Mouse (Mus musculus) layer of hippocampus, adult 8-10 months (tissue): ENCODE data around the gene Vmn2r6. TPM values are rescaled to one million over a fixed set of nuclear protein-coding genes. Genes with fewer than 3 reads are reported as not detected.
"Not testable (repeated sequence)": the region's sequence is repeated elsewhere in the genome, so short reads cannot be mapped to it uniquely, and the experiment has no call there.

Experiments used
- DNase-seq, 2 experiments: peaks; one replicate each; pipeline ENCODE4 v3.0.0; 2022; ENCODE audit warnings: low spot score in 2 of 2
- total RNA-seq, 4 experiments: library from RNA; stranded (reverse); gene quantifications; 2 replicates each; pipeline ENCODE4 v1.2.4; 2022

Gene Vmn2r6
- total RNA-seq, result under 1 TPM in 1 of 4 experiments, not detected in 3; 0.10 TPM

GRCm38 (mm10) chr3:64565730-64566129 is at the start of gene Vmn2r6:
Vmn2r6 (minus strand) TSS chr3:64565830.
- DNase-seq, result not testable (repeated sequence)

- DNase-seq, result no peak
Measured at GRCm38 (mm10) chr3:64587618-64588017, 22.0 kb upstream of the Vmn2r6 start.

GRCm38 (mm10) chr3:64568793-64569192 is 3.2 kb upstream of the Vmn2r6 start:
- not testable (repeated sequence) for DNase-seq

GRCm38 (mm10) chr3:64523585-64523984 is 42.0 kb downstream of the Vmn2r6 start:
- DNase-seq, result not testable (repeated sequence)

- not testable (repeated sequence) for DNase-seq
Measured at GRCm38 (mm10) chr3:64509742-64510141, 55.9 kb downstream of the Vmn2r6 start, which contains the start of gene Vmn2r5. Vmn2r5 (minus strand) TSS chr3:64509842.

Other genes with a start within 250 kb of the Vmn2r6 start
- gene Vmn2r4, start 150.5 kb downstream of the Vmn2r6 start, total RNA-seq, result not detected
- under 1 TPM in 1 of 4 experiments, not detected in 3; 0.20 TPM for gene Vmn2r5, start 56.0 kb downstream of the Vmn2r6 start, total RNA-seq